Mouse (Mus musculus): ENCODE measurements at regions not wholly inside any gene's neighbourhood (a gene's known extent, or its start where the extent isn't known, plus 50 kb on each side); places are given as distances from the start of the nearest gene placed in this dataset.

GRCm38 (mm10) chr1:63946834-63947233 lies 175.2 kb downstream of the Klf7 start:
- Histone ChIP-seq H3K4me3 (no peak overlapping the region), H3K4me2 (no peak overlapping the region), H3K27me3 (replicated peaks) (no peaks in the 10 kb centered on the region), H3K36me3 (replicated peaks) (no peaks in the 10 kb centered on the region), H3K4me1 (peaks cover 2% of the 10 kb centered on the region; the same call in 1 of the 2 replicates), H3K9ac (no peak overlapping the region), H3K9me3 (no peaks in the 10 kb centered on the region), H3K27ac (no peak overlapping the region)
- WGBS, result 84% methylated on average over 5 of the region's 5 CpGs
- ATAC-seq (replicated peaks), result no peak

DNA sequence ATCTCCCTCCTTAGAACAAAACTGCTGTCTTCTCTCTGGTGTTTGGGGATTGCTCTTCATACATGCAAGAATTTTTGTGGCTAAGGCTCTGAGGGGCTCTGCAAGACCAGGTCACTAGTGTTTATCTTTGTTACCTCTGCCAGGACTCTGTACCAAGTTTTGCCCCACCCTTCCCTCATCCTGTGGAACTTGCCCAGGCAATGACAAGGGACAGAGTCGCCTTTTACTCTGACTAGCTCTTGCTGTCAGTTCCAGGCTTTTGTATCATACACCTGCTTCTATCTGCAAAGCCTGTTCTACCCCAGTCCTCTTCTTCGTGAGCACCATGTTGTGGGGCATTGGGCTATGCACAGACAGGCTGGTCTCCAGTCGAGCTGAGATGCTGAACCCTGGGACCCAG lies 175.7 kb upstream of the 4933402D24Rik start:
- no peak for ATAC-seq (replicated peaks)
- no peak overlapping the region for H3K4me3 ChIP-seq
- H3K9me3 ChIP-seq, result no peaks in the 10 kb centered on the region
- H3K4me1 ChIP-seq, result no peaks in the 10 kb centered on the region
- no peak overlapping the region for H3K9ac ChIP-seq
- H3K27ac ChIP-seq, result no peak overlapping the region
- WGBS, result 64% methylated on average over 3 of the region's 3 CpGs
- H3K36me3 ChIP-seq (replicated peaks), result no peaks in the 10 kb centered on the region
- H3K27me3 ChIP-seq (replicated peaks), result no peaks in the 10 kb centered on the region
- H3K4me2 ChIP-seq, result no peak overlapping the region

DNA sequence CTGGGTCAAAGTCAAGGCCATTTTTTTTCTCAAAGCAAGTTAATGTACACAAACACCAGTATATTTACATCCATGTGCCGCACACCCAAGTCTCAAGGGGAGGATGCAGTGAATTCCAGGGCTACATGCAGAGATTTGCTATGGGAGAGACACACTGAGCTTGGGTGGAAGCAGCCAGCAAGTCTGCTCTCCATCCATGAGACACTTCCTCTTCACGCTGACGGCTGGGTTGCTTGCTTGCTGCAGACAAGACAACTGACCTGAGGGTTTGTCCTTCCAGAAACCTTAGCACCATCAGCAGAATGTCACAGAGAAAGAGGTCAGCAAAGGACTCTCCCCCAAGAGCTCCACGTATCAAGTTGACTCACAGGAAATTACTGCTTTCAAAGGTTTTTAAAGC lies 169.3 kb upstream of the 4933402D24Rik start:
- Histone ChIP-seq H3K27ac (no peak overlapping the region), H3K4me1 (no peaks in the 10 kb centered on the region), H3K9me3 (no peaks in the 10 kb centered on the region), H3K36me3 (replicated peaks) (no peaks in the 10 kb centered on the region), H3K4me2 (no peak overlapping the region), H3K4me3 (no peak overlapping the region), H3K27me3 (replicated peaks) (0 out of 2 replicates have a peak, but pooled peaks cover 3% of the 10 kb centered on the region), H3K9ac (no peak overlapping the region)
- 80% methylated on average over 4 of the region's 4 CpGs for WGBS
- ATAC-seq (replicated peaks), result no peak

- Histone ChIP-seq H3K9me3 (no peaks in the 10 kb centered on the region), H3K27ac (no peak overlapping the region), H3K36me3 (replicated peaks) (no peaks in the 10 kb centered on the region), H3K27me3 (replicated peaks) (0 out of 2 replicates have a peak, but pooled peaks cover 3% of the 10 kb centered on the region), H3K9ac (no peak overlapping the region), H3K4me1 (peaks cover 2% of the 10 kb centered on the region), H3K4me2 (no peak overlapping the region), H3K4me3 (no peak overlapping the region)
- WGBS, result 39% methylated on average over 3 of the region's 3 CpGs
- no peak; the same call in 1 of the 2 replicates for ATAC-seq (replicated peaks)
These were observed 168.4 kb upstream of the 4933402D24Rik start for GRCm38 (mm10) chr1:63937480-63937879.

GRCm38 (mm10) chr1:63934570-63935280 lies 165.7 kb upstream of the 4933402D24Rik start:
- no peak overlapping the region for H3K27ac ChIP-seq
- 85% methylated on average over 8 of the region's 8 CpGs for WGBS
- H3K9ac ChIP-seq, result no peak overlapping the region
- ATAC-seq (replicated peaks), result no peak
- H3K4me1 ChIP-seq, result peaks cover 2% of the 10 kb centered on the region
- no peak overlapping the region for H3K4me3 ChIP-seq
- no peak overlapping the region for H3K4me2 ChIP-seq
- no peaks in the 10 kb centered on the region for H3K36me3 ChIP-seq (replicated peaks)
- no peaks in the 10 kb centered on the region for H3K9me3 ChIP-seq
- 0 out of 2 replicates have a peak, but pooled peaks cover 3% of the 10 kb centered on the region for H3K27me3 ChIP-seq (replicated peaks)

DNA sequence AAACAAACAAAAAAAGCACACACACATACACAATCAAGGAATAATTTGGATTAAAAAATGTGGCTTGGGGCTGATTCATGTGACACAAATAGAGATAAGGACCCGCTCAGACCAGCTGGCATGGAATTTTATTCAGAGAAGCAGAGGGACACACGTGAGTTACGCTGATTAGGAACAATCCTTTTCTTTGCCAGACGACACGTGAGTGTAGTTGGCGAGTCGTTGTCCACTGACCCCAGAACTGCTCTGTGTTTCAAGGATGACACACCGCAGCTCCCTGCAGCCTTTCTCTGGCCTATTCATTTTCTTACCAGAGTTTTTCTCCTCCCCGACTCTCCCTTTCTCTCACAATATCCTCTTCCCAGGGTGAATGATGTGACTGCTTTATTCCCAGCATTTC lies 163.4 kb upstream of the 4933402D24Rik start:
- 32% methylated on average over 9 of the region's 9 CpGs for WGBS

DNA sequence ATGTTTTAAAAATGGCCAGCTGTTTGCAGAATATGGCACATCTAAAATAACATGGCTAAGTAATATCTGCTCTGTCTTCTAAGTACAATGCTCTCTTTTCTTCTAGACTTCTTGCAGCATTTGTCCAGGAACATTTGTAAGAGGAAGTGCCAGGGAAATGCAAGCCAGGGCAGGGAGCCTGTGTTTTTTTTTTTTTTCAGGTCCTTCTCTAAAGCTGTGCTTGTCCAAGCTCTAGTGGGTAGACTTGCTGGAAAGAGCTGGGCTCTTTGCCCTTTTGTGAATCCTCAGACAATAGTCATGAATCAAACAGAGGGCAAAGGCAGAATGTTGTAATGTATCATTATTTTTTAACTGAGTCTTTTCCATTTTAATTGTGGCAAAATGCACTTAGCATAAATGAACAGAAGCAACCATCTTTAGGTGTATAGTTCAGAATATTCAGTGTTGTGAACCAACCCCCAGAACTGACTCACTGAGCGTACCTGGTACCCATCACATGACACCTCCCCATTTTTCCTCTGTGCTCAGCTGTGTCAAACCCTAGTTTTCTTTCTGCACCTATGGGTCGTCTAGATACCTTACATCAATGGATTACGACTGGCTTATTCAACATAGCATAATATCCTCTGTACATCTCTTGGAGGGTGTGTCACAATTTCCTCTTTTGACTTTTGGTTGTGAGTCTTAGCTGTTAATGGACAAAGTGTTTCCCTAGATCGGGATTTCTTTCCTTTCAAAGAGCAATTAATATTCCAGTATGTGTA lies 160.5 kb upstream of the 4933402D24Rik start:
- no peak overlapping the region for H3K27ac ChIP-seq
- H3K9me3 ChIP-seq, result no peaks in the 10 kb centered on the region
- no peak for ATAC-seq (replicated peaks)
- H3K9ac ChIP-seq, result no peak overlapping the region
- H3K4me3 ChIP-seq, result no peak overlapping the region
- no peaks in the 10 kb centered on the region for H3K36me3 ChIP-seq (replicated peaks)
- WGBS, result 89% methylated on average over 4 of the region's 4 CpGs
- no peak overlapping the region for H3K4me2 ChIP-seq
- peaks cover 2% of the 10 kb centered on the region for H3K4me1 ChIP-seq
- no peaks in the 10 kb centered on the region for H3K27me3 ChIP-seq (replicated peaks)

More for the DNA sequence above, 163.4 kb upstream of the 4933402D24Rik start:
- no peaks in the 10 kb centered on the region for H3K36me3 ChIP-seq (replicated peaks)
- no peak overlapping the region for H3K4me2 ChIP-seq
- H3K4me1 ChIP-seq, result peaks cover 2% of the 10 kb centered on the region
- no peaks in the 10 kb centered on the region for H3K9me3 ChIP-seq
- H3K27me3 ChIP-seq (replicated peaks), result 0 out of 2 replicates have a peak, but pooled peaks cover 3% of the 10 kb centered on the region
- H3K27ac ChIP-seq, result no peak overlapping the region
- H3K4me3 ChIP-seq, result no peak overlapping the region
- ATAC-seq (replicated peaks), result no peak
- H3K9ac ChIP-seq, result no peak overlapping the region

DNA sequence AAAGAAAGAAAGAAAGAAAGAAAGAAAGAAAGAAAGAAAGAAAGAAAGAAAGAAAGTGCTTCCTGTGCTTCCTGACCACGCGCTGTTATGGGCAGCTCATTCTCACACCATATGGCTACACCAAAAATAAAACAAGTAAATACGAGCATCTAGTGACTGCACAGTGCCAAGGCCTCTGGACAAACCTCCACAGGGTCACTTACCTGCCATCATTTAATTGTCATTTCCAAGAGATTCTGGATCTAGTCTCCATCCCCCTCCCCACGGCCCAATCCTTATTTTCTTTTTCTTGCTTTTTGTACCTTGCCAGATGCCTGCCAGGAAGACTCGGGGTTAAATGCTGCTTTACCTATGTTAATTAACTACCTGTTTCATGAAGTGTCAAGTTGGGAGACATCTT lies 159.8 kb upstream of the 4933402D24Rik start:
- no peak overlapping the region for H3K4me3 ChIP-seq
- no peak overlapping the region for H3K4me2 ChIP-seq
- H3K27me3 ChIP-seq (replicated peaks), result no peaks in the 10 kb centered on the region
- H3K9me3 ChIP-seq, result no peaks in the 10 kb centered on the region
- no peak for ATAC-seq (replicated peaks)
- H3K4me1 ChIP-seq, result peaks cover 2% of the 10 kb centered on the region
- 85% methylated on average over 5 of the region's 5 CpGs for whole genome bisulfite sequencing
- no peak overlapping the region for H3K9ac ChIP-seq
- H3K27ac ChIP-seq, result no peak overlapping the region
- H3K36me3 ChIP-seq (replicated peaks), result no peaks in the 10 kb centered on the region

DNA sequence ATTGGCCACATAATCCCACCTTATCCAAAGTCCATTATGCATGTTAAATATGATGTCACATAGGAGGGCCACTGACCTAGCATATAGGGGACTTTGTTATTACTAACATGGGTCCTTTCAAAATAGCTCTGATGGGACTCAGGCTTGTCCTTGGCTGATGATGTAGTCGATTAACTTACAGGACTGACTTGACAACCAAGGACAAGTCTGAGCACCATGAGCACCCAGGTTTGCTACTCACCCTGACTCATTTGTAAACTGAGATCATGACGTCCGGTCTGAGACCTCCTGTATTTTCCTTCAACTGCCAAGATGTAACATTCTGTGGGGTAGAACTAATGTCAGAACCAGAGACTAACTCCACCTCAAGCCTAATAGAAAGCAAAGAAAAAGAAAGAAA lies 159.3 kb upstream of the 4933402D24Rik start:
- Histone ChIP-seq H3K4me1 (peaks cover 2% of the 10 kb centered on the region), H3K27me3 (replicated peaks) (no peaks in the 10 kb centered on the region), H3K9me3 (no peaks in the 10 kb centered on the region), H3K4me2 (no peak overlapping the region), H3K9ac (no peak overlapping the region), H3K4me3 (no peak overlapping the region), H3K27ac (no peak overlapping the region), H3K36me3 (replicated peaks) (no peaks in the 10 kb centered on the region)
- ATAC-seq (replicated peaks), result no peak
- 92% methylated on average over 3 of the region's 3 CpGs for WGBS

GRCm38 (mm10) chr1:63920181-63920933 lies 151.3 kb upstream of the 4933402D24Rik start:
- ATAC-seq (replicated peaks), result no peak
- no peak overlapping the region for H3K4me3 ChIP-seq

DNA sequence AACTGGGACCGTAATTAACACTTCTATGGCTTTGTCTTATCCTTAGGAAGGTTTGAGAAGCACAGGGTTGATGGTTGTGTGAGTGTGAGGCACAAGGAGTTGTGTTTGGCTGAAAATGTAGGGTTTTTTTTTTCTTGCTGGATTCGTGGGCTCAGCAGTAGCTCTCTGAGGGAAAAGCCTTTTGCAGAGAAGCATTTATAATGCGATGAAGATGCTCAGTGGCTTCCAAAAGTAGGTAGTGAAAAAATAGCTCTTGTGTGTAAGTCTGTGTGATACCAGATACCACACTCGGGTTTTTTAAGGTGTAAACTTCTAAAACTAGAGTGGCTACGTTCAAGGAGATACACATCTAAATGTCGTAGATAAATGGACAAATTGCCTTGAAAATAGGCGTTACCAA lies 149.1 kb upstream of the 4933402D24Rik start:
- no peaks in the 10 kb centered on the region; the same call in 1 of the 2 replicates for H3K27me3 ChIP-seq (replicated peaks)
- H3K9ac ChIP-seq, result no peak overlapping the region
- H3K4me2 ChIP-seq, result no peak overlapping the region
- no peak for ATAC-seq (replicated peaks)
- H3K9me3 ChIP-seq, result no peaks in the 10 kb centered on the region
- no peak overlapping the region for H3K4me3 ChIP-seq
- H3K27ac ChIP-seq, result no peak overlapping the region
- H3K4me1 ChIP-seq, result no peaks in the 10 kb centered on the region
- H3K36me3 ChIP-seq (replicated peaks), result no peaks in the 10 kb centered on the region
- 77% methylated on average over 7 of the region's 7 CpGs for WGBS

More at GRCm38 (mm10) chr1:63920181-63920933, 151.3 kb upstream of the 4933402D24Rik start:
- Histone ChIP-seq H3K36me3 (replicated peaks) (no peaks in the 10 kb centered on the region), H3K27me3 (replicated peaks) (no peaks in the 10 kb centered on the region; the same call in 1 of the 2 replicates), H3K9ac (no peak overlapping the region), H3K27ac (no peak overlapping the region), H3K4me1 (no peaks in the 10 kb centered on the region), H3K9me3 (no peaks in the 10 kb centered on the region), H3K4me2 (no peak overlapping the region)
- WGBS, result 76% methylated on average over 8 of the region's 8 CpGs

Data from midbrain, embryonic 15.5 days (tissue).